In the genomic region with DNA sequence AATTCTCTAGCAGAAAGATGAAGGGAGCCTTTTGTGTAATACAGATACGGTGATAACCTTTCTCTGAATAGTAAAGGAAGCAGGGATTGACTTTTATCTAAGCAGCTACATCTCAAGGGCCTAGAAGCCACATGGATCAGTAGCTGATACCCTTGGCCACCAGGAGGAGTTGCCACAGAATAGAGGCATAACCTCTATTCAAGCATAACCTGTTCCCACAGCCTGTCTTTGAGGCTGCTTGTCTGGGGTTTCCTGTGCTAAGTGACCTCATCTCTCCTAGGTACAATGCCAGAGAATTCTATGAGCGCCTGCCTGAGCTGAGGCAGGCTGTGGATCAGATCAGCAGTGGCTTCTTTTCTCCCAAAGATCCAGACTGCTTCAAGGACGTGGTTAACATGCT, we compare ENCODE assay signal across 20 mouse cellular contexts. TPM values are rescaled to one million over a fixed set of nuclear protein-coding genes. Genes with fewer than 3 reads are reported as not detected.
DNase-seq lines count a peak whose midpoint lies in the region; ATAC-seq and TF ChIP-seq lines count a peak whose summit lies in the region.
"Had no signal": no experiment of that assay in that cellular context is flagged by ENCODE, and none has a peak within 500 bp of the region (broad histone marks: within the 10 kb centered on the region; RNA-seq: fewer than 3 reads in every experiment).

No protein-coding gene starts in this region.

- H3K4me1 ChIP-seq in kidney, postnatal 0 days (replicated peaks; ENCODE audit: insufficient read depth, low read length) = no peaks in the 10 kb centered on the region
- no peaks in the 10 kb centered on the region for H3K4me1 ChIP-seq in neural tube, embryonic 15.5 days
- H3K4me1 ChIP-seq: embryonic facial prominence, embryonic 10.5 days; limb, embryonic 10.5 days; liver, embryonic 15.5 days had no signal

- H3K27ac ChIP-seq in kidney, postnatal 0 days = no peak overlapping the region
- no peak overlapping the region for H3K27ac ChIP-seq in neural tube, embryonic 15.5 days (replicated peaks)
- H3K27ac ChIP-seq: embryonic facial prominence, embryonic 10.5 days; hindbrain, postnatal 0 days; limb, embryonic 10.5 days; liver, embryonic 15.5 days had no signal

- H3K9me3 ChIP-seq in kidney, postnatal 0 days (replicated peaks; ENCODE audit: low read length) = no peaks in the 10 kb centered on the region
- H3K9me3 ChIP-seq in neural tube, embryonic 15.5 days (replicated peaks) = no peaks in the 10 kb centered on the region
- H3K9me3 ChIP-seq: embryonic facial prominence, embryonic 10.5 days; limb, embryonic 10.5 days; liver, embryonic 15.5 days had no signal

- peak; percentile 47; the same call in 1 of the 2 replicates for TF ChIP-seq CTCF in kidney, postnatal 0 days (IDR thresholded peaks at IDR 0.05; ENCODE audit: low read depth)

- H3K4me3 ChIP-seq in kidney, postnatal 0 days (replicated peaks; ENCODE audit: low read depth, low read length) = no peak overlapping the region
- H3K4me3 ChIP-seq in neural tube, embryonic 15.5 days (replicated peaks) = no peak overlapping the region
- H3K4me3 ChIP-seq: embryonic facial prominence, embryonic 10.5 days; erythroblast, embryonic 14.5 days; limb, embryonic 10.5 days; liver, embryonic 15.5 days had no signal

- WGBS in kidney, postnatal 0 days = 85% methylated on average over 3 of the region's 3 CpGs
- WGBS in neural tube, embryonic 15.5 days = 89% methylated on average over 3 of the region's 3 CpGs

- H3K4me2 ChIP-seq in kidney, postnatal 0 days (ENCODE audit: low read length) = no peak overlapping the region
- no peak overlapping the region for H3K4me2 ChIP-seq in neural tube, embryonic 15.5 days
- H3K4me2 ChIP-seq: heart, embryonic 11.5 days; liver, embryonic 15.5 days had no signal

- H3K27me3 ChIP-seq in kidney, postnatal 0 days (ENCODE audit: insufficient read depth, low read length) = no peaks in the 10 kb centered on the region
- no peaks in the 10 kb centered on the region for H3K27me3 ChIP-seq in neural tube, embryonic 15.5 days (replicated peaks)
- H3K27me3 ChIP-seq: liver, embryonic 15.5 days had no signal

- H3K9ac ChIP-seq in kidney, postnatal 0 days (ENCODE audit: low read depth, low read length) = no peak overlapping the region
- no peak overlapping the region for H3K9ac ChIP-seq in neural tube, embryonic 15.5 days (replicated peaks)
- H3K9ac ChIP-seq: liver, embryonic 15.5 days had no signal

- no peak for ATAC-seq in kidney, postnatal 0 days (replicated peaks; ENCODE audit: low FRiP score, low read depth)
- no peak for ATAC-seq in neural tube, embryonic 15.5 days (ENCODE audit: low FRiP score)
- ATAC-seq: hindbrain, postnatal 0 days had no signal

- peak; percentile 11 for DNase-seq in kidney, postnatal 0 days (ENCODE audit: low spot score)
- no peak for DNase-seq in kidney, postnatal 36 days
- peak; percentile 30 for DNase-seq in CD4-positive, CD25-positive, alpha-beta regulatory T cell, adult 2 months (ENCODE audit: low read depth, low spot score)
- DNase-seq in gonadal fat pad, adult 2 months (ENCODE audit: low read depth) = peak; percentile 75
- DNase-seq in naive thymus-derived CD4-positive, alpha-beta T cell, adult 2 months (ENCODE audit: low read depth) = peak; percentile 18
- DNase-seq in frontal cortex, postnatal 25 days (ENCODE audit: low spot score in 2 of 2) = no peak
- no peak for DNase-seq in thymus, postnatal 36 days
- DNase-seq: cerebellum, postnatal 14 days; gastrocnemius, postnatal 10 days; heart, postnatal 4 days; right cerebral cortex, adult 18-20 months; spleen, adult 18-20 months; thymus, postnatal 25 days had no signal

- peaks cover 72% of the 10 kb centered on the region for H3K36me3 ChIP-seq in kidney, postnatal 0 days (ENCODE audit: insufficient read depth, low read length)
- H3K36me3 ChIP-seq in neural tube, embryonic 15.5 days = peaks cover 96% of the 10 kb centered on the region

RNA-seq across cellular contexts. Expression of gene Pygb, which starts 41.6 kb away (rescaled TPM):
- 53.3 and 58.4 TPM in 2 replicates for polyA plus RNA-seq in kidney, postnatal 0 days (2015; fragmentation: Nextera tagmentation; extraction: Ambion mirVana)
- 110 and 124 TPM in 2 replicates for polyA plus RNA-seq in gonadal fat pad, adult 2 months (2012; rRNA removed)
- polyA plus RNA-seq in neural tube, embryonic 15.5 days (2015; fragmentation: Nextera tagmentation; extraction: Ambion mirVana) = 153 and 158 TPM in 2 replicates

Comparison
In these comparisons a context has a peak if more than half of its experiments do, and no peak if none do; other contexts are left out.
1. DNase-seq: peak in kidney, postnatal 0 days (single experiment), CD4-positive, CD25-positive, alpha-beta regulatory T cell, adult 2 months (single experiment), gonadal fat pad, adult 2 months (single experiment) and naive thymus-derived CD4-positive, alpha-beta T cell, adult 2 months (single experiment); none in kidney, postnatal 36 days (0 of 2), frontal cortex, postnatal 25 days (0 of 2) and thymus, postnatal 36 days (0 of 2).